Mouse (Mus musculus): ENCODE data around the gene Slc25a34.

DNA sequence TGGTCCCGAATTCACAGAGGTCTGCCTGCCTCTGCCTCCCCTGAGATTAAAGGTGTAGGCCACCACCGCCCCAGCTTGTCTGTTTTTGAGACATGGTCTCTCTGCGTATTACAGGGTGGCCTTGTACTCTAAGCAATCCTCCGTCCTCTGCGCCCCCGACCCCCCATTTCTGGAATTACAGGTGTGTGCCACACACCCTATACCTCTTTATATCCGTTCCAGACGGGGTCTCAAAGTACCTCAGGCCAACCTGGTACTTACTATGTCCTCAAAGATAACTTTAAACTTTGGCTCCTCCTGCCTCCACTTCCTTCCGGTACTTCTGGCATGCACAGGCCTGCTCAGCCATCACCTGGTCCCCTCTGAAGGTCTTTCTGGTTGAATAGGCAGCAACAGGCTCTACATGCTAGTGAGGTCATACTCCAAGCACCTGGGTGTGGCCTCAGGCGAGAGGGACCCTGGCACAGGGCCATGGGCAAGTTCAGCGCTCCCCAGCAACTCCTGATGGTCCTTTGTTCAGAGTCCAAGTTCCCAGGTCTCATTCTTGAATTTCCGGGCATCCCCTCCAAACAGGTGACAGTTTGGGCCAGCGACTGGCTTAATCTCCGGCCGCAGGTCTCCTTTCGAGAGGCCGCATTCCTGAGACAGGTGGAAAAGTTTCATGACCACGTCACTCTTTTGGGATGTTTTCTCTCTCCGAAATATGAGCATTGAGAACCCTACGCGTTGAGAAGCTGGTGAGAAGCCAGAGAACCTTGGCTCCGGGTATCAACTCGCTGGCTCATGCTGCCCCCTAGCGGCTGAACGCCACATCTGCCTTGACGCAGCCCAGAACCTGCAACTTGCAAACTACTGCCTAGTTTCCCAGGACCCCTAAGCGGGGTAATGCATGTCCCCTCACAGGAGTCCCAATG, 48.6 kb downstream of the Slc25a34 start:
- TF ChIP-seq CTCF (IDR thresholded peaks at IDR 0.05; ENCODE audit: borderline replicate concordance, control insufficient read depth, extremely low read depth, insufficient read depth, low read length, poor library complexity) (peak; percentile 91), POLR2A (IDR thresholded peaks at IDR 0.05; ENCODE audit: control insufficient read depth, extremely low read depth, insufficient read depth, low read length, poor library complexity) (no peak)
